Mouse (Mus musculus) stomach, embryonic 15.5 days (tissue): ENCODE data around the gene Pcbd2. TPM values are rescaled to one million over a fixed set of nuclear protein-coding genes. Genes with fewer than 3 reads are reported as not detected.

Experiments
- ATAC-seq: fragments of 200-750 bp; cut with Nextera tagmentation; 2 replicates; pipeline ENCODE4 v1.8.0; 2017; ENCODE audit warnings: low read depth, moderate number of reproducible peaks, moderate TSS enrichment; ENCODE audit not compliant: insufficient read depth, low FRiP score
- H3K27ac ChIP-seq: fragments of 300-500 bp; sonication (generic); 2 replicates; pipeline ENCODE4 v1.5.1; 2015; ENCODE audit warnings: mild to moderate bottlenecking, inconsistent platforms
- H3K27me3 ChIP-seq: fragments of 300-500 bp; sonication (generic); replicated peaks from 2 replicates; pipeline ENCODE4 v1.6.1; 2015; ENCODE audit warnings: inconsistent platforms
- H3K36me3 ChIP-seq: fragments of 300-500 bp; sonication (generic); 2 replicates; pipeline ENCODE4 v1.6.1; 2015; ENCODE audit warnings: inconsistent platforms
- H3K4me1 ChIP-seq: fragments of 300-500 bp; sonication (generic); 2 replicates; pipeline ENCODE4 v1.6.1; 2015; ENCODE audit warnings: inconsistent platforms
- H3K4me2 ChIP-seq: fragments of 300-500 bp; sonication (generic); 2 replicates; pipeline ENCODE4 v1.6.1; 2015; ENCODE audit warnings: mild to moderate bottlenecking, inconsistent platforms
- H3K4me3 ChIP-seq: fragments of 300-500 bp; sonication (generic); replicated peaks from 2 replicates; pipeline ENCODE4 v1.5.1; 2015; ENCODE audit warnings: inconsistent platforms
- H3K9ac ChIP-seq: fragments of 300-500 bp; sonication (generic); 2 replicates; pipeline ENCODE4 v1.6.1; 2015; ENCODE audit warnings: inconsistent platforms
- H3K9me3 ChIP-seq: fragments of 300-500 bp; sonication (generic); 2 replicates; pipeline ENCODE4 v1.6.1; 2016; ENCODE audit warnings: inconsistent platforms
- WGBS: fragments of 180-500 bp; shearing (Covaris S2); methylation state at CpG from one replicate; pipeline ENCODE4 v1.1.7; 2015; 5-methylcytosine and 5-hydroxymethylcytosine counted together
- polyA plus RNA-seq: library from polyadenylated mRNA; unstranded; fragments of >200 nt; fragmentation: Nextera tagmentation; extraction: Ambion mirVana; gene quantifications from 2 replicates; pipeline ENCODE4 v1.2.1, GENCODE M21; 2015

The Pcbd2 gene
- polyA plus RNA-seq, 1 experiment from 2014 or later, result 80.9 TPM

- H3K4me1 ChIP-seq, result peaks cover 4% of the 10 kb centered on the region; the same call in 1 of the 2 replicates
- peak; percentile 90 for ATAC-seq
- H3K9me3 ChIP-seq, result no peaks in the 10 kb centered on the region
Measured at GRCm38 (mm10) chr13:55714501-55715166, 12.5 kb upstream of the Pcbd2 start, which contains the start of gene Txndc15. Txndc15 (plus strand) TSS chr13:55714650.

GRCm38 (mm10) chr13:55715167-55715512 is 12.0 kb upstream of the Pcbd2 start:
- Histone ChIP-seq H3K4me1 (peaks cover 4% of the 10 kb centered on the region; the same call in 1 of the 2 replicates), H3K27ac (peak overlapping the region; percentile 85), H3K27me3 (no peaks in the 10 kb centered on the region), H3K9ac (peak overlapping the region; percentile 95), H3K4me2 (peak overlapping the region; percentile 54), H3K36me3 (peaks cover 6% of the 10 kb centered on the region), H3K4me3 (peak overlapping the region; percentile 95), H3K9me3 (no peaks in the 10 kb centered on the region)
- ATAC-seq, result no peak
- 7% methylated on average over 5 of the region's 5 CpGs for WGBS

More at GRCm38 (mm10) chr13:55714501-55715166, 12.5 kb upstream of the Pcbd2 start, which contains the start of gene Txndc15:
- Histone ChIP-seq H3K27ac (peak within 1 kb of the TSS; percentile 85), H3K4me2 (peak within 1 kb of the TSS; percentile 54), H3K27me3 (no peaks in the 10 kb centered on the region), H3K36me3 (peaks cover 1% of the 10 kb centered on the region), H3K9ac (peak within 1 kb of the TSS; percentile 95), H3K4me3 (peak within 1 kb of the TSS; percentile 95)
- WGBS, result under 1% methylated on average over 63 of the region's 63 CpGs

- peak overlapping the region; percentile 54 for H3K4me2 ChIP-seq
- 0 out of 2 replicates have a peak overlapping the region, but pooled peaks have one; percentile 95 for H3K4me3 ChIP-seq
- H3K9me3 ChIP-seq, result no peaks in the 10 kb centered on the region
- 77% methylated on average over 7 of the region's 7 CpGs for WGBS
- peaks cover 10% of the 10 kb centered on the region for H3K36me3 ChIP-seq
- H3K4me1 ChIP-seq, result peaks cover 4% of the 10 kb centered on the region; the same call in 1 of the 2 replicates
- no peak overlapping the region for H3K9ac ChIP-seq
- H3K27me3 ChIP-seq, result no peaks in the 10 kb centered on the region
- ATAC-seq, result no peak
- no peak overlapping the region for H3K27ac ChIP-seq
Measured at GRCm38 (mm10) chr13:55715908-55716510, 11.2 kb upstream of the Pcbd2 start.

- 77% methylated on average over 8 of the region's 8 CpGs for WGBS
- Histone ChIP-seq H3K9me3 (no peaks in the 10 kb centered on the region), H3K9ac (no peak overlapping the region), H3K4me2 (no peak overlapping the region), H3K27ac (no peak overlapping the region), H3K27me3 (no peaks in the 10 kb centered on the region), H3K4me3 (no peak overlapping the region), H3K4me1 (no peaks in the 10 kb centered on the region), H3K36me3 (peaks cover 27% of the 10 kb centered on the region)
- ATAC-seq, result no peak
Measured at GRCm38 (mm10) chr13:55721516-55721915, 5.7 kb upstream of the Pcbd2 start.

GRCm38 (mm10) chr13:55721995-55722394 is 5.2 kb upstream of the Pcbd2 start:
- no peak overlapping the region for H3K9ac ChIP-seq
- no peak overlapping the region for H3K27ac ChIP-seq
- H3K4me3 ChIP-seq, result no peak overlapping the region
- no peak for ATAC-seq
- WGBS, result 83% methylated on average over 2 of the region's 2 CpGs
- H3K4me2 ChIP-seq, result no peak overlapping the region
- H3K36me3 ChIP-seq, result peaks cover 27% of the 10 kb centered on the region
- no peaks in the 10 kb centered on the region for H3K27me3 ChIP-seq
- H3K4me1 ChIP-seq, result no peaks in the 10 kb centered on the region
- H3K9me3 ChIP-seq, result no peaks in the 10 kb centered on the region

GRCm38 (mm10) chr13:55726598-55727119 is 509 bp upstream of the Pcbd2 start:
- peak overlapping the region; percentile 68 for H3K4me3 ChIP-seq
- peak overlapping the region; percentile 73 for H3K9ac ChIP-seq
- H3K4me2 ChIP-seq, result peak overlapping the region; percentile 73
- 2% methylated on average over 4 of the region's 4 CpGs for WGBS
- peak overlapping the region; percentile 99 for H3K27ac ChIP-seq
- no peaks in the 10 kb centered on the region for H3K27me3 ChIP-seq
- ATAC-seq, result no peak
- no peaks in the 10 kb centered on the region for H3K4me1 ChIP-seq
- no peaks in the 10 kb centered on the region for H3K9me3 ChIP-seq
- H3K36me3 ChIP-seq, result peaks cover 10% of the 10 kb centered on the region; the same call in 1 of the 2 replicates

- 3% methylated on average over 19 of the region's 19 CpGs for WGBS
- peaks cover 8% of the 10 kb centered on the region; the same call in 1 of the 2 replicates for H3K36me3 ChIP-seq
- peak; percentile 76 for ATAC-seq
- H3K4me1 ChIP-seq, result no peaks in the 10 kb centered on the region
- peak overlapping the region; percentile 99 for H3K27ac ChIP-seq
- H3K9ac ChIP-seq, result peak overlapping the region; percentile 73
- H3K27me3 ChIP-seq, result no peaks in the 10 kb centered on the region
- peak overlapping the region; percentile 73 for H3K4me2 ChIP-seq
- H3K4me3 ChIP-seq, result peak overlapping the region; percentile 68
- H3K9me3 ChIP-seq, result no peaks in the 10 kb centered on the region
Measured at GRCm38 (mm10) chr13:55727839-55728238, 671 bp downstream of the Pcbd2 start.

GRCm38 (mm10) chr13:55730716-55731115 is 3.5 kb downstream of the Pcbd2 start:
- whole genome bisulfite sequencing, result 87% methylated on average over 7 of the region's 7 CpGs
- H3K4me3 ChIP-seq, result no peak overlapping the region
- no peaks in the 10 kb centered on the region for H3K4me1 ChIP-seq
- no peak overlapping the region for H3K27ac ChIP-seq
- no peaks in the 10 kb centered on the region for H3K27me3 ChIP-seq
- no peak for ATAC-seq
- no peaks in the 10 kb centered on the region for H3K9me3 ChIP-seq
- no peak overlapping the region for H3K9ac ChIP-seq
- H3K36me3 ChIP-seq, result no peaks in the 10 kb centered on the region
- H3K4me2 ChIP-seq, result no peak overlapping the region

- Histone ChIP-seq H3K9me3 (no peaks in the 10 kb centered on the region), H3K27me3 (no peaks in the 10 kb centered on the region), H3K27ac (no peak overlapping the region), H3K4me3 (no peak overlapping the region), H3K4me1 (no peaks in the 10 kb centered on the region), H3K36me3 (no peaks in the 10 kb centered on the region), H3K9ac (no peak overlapping the region), H3K4me2 (no peak overlapping the region)
- no peak for ATAC-seq
- WGBS, result 79% methylated on average over 2 of the region's 2 CpGs
Measured at GRCm38 (mm10) chr13:55732121-55732520, 5.0 kb downstream of the Pcbd2 start.

GRCm38 (mm10) chr13:55733628-55734502 is 6.7 kb downstream of the Pcbd2 start:
- no peak overlapping the region for H3K4me3 ChIP-seq

GRCm38 (mm10) chr13:55737885-55738284 is 10.7 kb downstream of the Pcbd2 start:
- 90% methylated on average over 8 of the region's 8 CpGs for WGBS
- no peak overlapping the region for H3K4me3 ChIP-seq
- no peaks in the 10 kb centered on the region for H3K27me3 ChIP-seq
- H3K9ac ChIP-seq, result no peak overlapping the region
- ATAC-seq, result no peak
- H3K9me3 ChIP-seq, result no peaks in the 10 kb centered on the region
- H3K4me2 ChIP-seq, result no peak overlapping the region
- H3K27ac ChIP-seq, result no peak overlapping the region
- H3K36me3 ChIP-seq, result no peaks in the 10 kb centered on the region
- H3K4me1 ChIP-seq, result no peaks in the 10 kb centered on the region

More at GRCm38 (mm10) chr13:55733628-55734502, 6.7 kb downstream of the Pcbd2 start:
- WGBS, result 72% methylated on average over 22 of the region's 22 CpGs
- H3K27me3 ChIP-seq, result no peaks in the 10 kb centered on the region
- no peak overlapping the region for H3K9ac ChIP-seq
- no peaks in the 10 kb centered on the region for H3K36me3 ChIP-seq
- no peaks in the 10 kb centered on the region for H3K9me3 ChIP-seq
- H3K4me1 ChIP-seq, result no peaks in the 10 kb centered on the region
- H3K27ac ChIP-seq, result peak overlapping the region; percentile 16; the same call in 1 of the 2 replicates
- H3K4me2 ChIP-seq, result no peak overlapping the region
- peak; percentile 78 for ATAC-seq
